Mouse (Mus musculus): Measurements from ENCODE around the gene Eef1akmt4.

Eef1akmt4 gene

DNA sequence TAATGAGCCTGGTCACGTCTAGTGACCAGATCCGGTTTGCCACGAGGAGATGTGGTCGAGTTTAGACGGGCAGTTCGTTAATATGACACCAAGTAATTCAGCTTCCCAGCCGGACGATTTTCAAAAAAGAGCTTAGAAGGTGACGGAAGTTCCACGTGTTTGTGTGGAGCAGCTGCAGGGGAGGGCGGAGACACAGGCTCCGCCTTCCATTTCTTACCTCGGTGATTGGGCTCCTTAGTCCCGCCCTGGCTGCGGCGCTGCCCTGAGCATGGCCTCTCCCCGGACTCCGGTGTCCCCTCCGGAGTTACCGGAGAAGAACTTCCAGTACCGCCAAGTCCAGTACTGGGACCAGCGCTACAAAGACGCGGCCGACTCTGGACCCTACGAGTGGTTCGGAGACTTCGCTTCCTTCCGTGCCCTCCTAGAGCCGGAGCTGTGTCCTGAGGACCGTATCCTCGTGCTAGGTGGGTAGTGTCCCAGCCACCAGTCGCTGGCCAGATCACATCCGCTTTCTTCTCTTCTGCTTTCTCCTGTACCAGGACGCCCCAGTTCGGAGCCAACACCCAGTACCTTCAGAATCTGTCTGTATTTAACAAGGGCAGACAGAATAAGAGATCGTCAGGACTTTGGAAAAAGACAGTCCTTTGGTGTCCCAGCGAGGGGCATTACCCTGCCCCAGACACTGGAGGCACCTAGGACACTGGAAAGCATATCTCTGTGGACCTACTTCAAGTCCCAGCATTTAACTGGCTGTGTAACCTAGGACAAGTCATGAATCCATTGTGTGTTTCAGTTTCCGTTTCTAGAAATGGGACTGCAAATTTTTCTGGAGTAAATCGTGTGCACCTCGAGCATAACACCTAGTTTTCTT, at the start of gene Eef1akmt4, which contains the start of the genes Gm49333 and Alg3:
TSS of gene Eef1akmt4 (plus strand) at position 237 of the 871 bp plus-strand sequence.
TSS of gene Gm49333 (plus strand) at position 254 of the 871 bp plus-strand sequence.
TSS of gene Alg3 (minus strand) at position 379 of the 871 bp plus-strand sequence.
- DNase-seq: peak; percentile 85

DNA sequence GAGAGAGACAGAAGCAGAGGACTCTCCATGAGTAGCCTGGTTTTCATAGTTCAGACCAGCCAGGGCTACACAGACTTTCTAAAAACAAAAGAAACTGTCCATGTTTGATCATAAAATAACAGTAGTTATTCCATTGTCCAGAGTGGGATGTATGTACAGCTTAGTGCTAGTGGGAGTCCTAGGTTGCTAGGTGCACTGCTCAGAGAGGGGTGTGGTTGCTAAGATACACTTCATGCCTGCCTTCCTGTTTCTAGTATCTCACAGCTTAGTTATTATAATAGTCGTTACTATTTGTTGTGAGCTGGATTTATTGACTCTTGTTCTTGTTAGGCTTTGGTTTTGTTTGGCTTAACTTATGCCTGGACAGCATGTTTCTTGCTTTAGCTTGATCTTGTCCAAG, 46.3 kb upstream of the Eef1akmt4 start:
- no peak for DNase-seq

DNA sequence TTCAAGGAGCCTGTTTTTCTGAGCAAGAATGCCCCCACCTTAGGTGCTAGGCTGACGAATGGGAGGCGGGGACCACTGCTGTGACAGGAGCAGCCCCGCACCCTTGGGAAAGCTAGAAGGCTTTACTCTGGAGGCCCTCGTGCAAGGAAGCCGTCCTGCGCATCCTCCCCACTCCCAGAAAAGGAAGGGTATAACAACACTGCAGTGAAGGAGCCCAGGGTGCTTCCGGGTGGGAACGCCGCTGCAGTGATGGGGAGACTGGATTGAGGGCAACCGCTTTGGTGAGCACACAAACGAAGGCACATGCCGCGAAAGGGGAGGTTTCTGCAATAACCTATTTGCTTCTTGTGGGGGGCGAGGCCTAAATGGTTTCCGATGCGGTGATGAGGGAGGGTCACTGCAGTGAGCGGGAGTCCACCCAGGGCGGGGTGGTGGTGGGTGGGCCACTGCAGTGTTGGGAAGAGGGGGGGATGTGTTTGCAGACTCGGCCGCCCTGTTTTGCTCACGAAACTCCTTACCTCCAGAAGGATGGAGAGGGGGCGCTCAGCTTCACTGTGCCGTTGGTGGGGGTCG, 21.9 kb upstream of the Eef1akmt4 start, which contains the start of gene Vwa5b2:
TSS of gene Vwa5b2 (plus strand) at position 106 of the 573 bp plus-strand sequence.
- DNase-seq: no peak

DNA sequence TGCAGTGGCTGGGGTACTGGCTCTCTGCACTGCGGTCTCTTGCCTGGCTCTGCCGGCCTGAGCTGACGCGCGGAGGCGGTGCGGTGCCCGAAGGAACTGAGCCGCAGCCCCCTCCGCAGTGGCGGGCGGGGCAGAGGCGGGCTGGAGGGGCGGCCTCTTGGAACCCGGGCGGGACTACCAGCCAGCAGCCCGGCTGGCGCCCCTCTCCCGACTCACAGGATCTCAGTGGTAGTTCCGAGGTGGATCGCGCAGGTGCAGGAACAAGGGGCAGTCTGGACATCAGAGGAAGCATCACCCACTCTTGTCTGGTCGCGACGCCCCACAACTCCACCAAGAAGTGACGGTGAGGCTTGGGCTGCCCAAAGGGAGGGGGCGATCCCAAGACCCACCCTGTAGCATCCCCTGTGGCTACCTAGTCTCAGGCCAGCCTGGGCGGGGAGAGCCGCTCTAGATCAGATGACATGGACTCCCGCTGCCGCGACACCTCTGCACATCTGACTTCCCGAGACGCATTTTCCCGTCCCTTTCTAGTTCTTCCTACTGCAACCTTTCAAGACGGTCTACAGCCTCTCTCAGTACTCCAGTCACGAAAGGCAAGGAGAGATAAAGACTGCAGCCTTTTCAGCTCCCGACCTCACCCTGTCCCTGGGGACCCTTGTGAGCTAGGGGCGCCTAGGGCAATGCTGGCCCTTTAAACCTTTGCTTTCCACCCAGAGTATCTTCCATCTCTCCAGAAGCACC, 21.3 kb upstream of the Eef1akmt4 start:
- no peak for DNase-seq

DNA sequence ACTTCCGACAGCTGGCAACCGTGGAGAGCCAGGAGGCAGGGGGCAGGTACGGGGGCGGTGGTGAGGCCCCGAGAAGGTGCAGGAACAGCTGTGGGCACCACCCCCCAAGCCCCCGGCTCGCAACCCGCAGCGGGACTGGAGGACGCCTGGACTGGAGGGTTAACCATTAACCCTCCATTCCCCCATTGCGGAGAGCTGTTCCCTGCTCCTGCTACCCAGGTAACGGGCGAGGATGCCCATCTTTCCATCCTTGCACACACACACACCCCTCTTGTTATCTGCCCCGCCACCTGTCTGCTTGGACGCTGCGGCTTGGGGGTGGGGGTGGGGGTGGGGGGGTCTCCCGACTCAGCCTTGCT, 20.7 kb upstream of the Eef1akmt4 start:
- DNase-seq: no peak

DNA sequence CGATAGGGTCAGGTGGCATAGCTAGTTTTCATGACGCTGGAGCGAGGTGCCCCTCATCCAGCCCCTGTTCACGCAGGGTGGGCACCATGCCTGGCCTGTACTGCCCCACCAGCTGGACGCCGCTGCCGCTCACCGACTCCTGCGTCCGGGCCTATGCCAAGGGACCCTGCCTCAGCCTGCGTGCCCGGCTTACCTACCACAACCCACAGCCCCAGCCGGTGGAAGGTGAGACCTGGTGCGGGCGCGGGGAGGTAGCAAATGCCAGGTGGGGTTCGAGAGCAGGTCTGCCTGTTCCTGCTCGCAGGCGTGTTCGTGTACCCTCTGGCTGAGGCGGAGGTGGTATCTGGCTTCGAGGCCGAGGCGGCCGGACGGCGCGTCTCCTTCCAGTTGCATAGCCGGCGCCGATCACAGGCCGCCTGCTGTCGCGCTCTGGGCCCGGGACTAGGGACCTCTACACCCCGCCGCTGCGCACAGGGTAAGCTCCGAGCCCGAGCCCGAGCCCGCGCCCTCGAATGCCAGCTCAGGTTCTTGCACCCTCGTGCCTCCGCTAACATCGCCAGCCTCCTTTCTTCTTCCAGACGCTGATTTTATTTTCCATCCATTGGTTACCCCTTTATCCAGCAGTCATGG, 20.2 kb upstream of the Eef1akmt4 start:
- DNase-seq: no peak

DNA sequence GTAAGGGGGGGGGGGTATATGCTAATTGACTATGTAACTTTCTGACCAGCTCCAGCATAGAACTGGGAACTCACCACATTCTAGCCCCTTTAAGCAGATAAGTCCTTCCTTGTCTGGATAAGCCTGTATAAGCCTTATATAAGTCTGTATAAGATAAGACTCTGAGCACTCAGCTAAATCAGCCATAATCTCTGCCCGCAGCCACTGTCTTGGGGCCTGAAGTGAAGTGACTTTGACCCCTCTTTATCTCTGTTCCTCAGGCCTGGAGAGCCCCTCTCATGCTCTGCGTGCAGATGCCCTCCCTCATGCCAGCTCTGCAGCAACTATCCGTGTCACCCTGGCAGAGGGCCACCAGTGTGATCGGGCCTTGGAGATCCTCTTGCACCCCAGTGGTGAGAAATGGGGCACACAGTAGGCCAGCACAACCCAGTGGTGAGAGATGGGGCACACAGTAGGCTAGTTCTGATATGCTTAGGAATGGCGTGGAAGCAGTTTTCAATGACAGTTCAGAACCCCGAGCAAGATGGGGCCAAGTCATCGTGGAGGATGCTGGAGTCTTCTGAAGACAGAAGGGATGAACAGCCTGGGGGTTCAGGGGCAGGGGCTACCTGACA, 16.2 kb upstream of the Eef1akmt4 start:
- no peak for DNase-seq

DNA sequence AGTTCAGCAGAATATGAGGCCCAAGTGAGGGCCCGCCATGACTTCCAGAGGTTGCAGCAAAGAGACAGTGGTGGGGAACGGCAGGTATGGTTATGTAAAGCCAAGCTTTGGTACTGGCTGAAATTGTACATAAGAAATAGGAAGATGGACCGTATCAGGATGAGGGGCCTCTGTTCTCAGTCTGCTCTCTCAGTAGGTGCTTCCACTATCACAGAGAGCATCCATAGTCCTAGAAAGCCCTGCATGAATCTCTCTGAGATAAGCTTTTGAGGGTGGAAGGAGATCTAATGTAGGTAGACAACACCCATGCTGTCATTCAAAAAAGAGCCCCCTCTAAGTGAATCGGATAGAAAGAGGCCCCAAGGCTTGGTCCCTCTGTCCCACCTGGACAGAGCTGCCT, 15.7 kb upstream of the Eef1akmt4 start:
- DNase-seq: no peak

DNA sequence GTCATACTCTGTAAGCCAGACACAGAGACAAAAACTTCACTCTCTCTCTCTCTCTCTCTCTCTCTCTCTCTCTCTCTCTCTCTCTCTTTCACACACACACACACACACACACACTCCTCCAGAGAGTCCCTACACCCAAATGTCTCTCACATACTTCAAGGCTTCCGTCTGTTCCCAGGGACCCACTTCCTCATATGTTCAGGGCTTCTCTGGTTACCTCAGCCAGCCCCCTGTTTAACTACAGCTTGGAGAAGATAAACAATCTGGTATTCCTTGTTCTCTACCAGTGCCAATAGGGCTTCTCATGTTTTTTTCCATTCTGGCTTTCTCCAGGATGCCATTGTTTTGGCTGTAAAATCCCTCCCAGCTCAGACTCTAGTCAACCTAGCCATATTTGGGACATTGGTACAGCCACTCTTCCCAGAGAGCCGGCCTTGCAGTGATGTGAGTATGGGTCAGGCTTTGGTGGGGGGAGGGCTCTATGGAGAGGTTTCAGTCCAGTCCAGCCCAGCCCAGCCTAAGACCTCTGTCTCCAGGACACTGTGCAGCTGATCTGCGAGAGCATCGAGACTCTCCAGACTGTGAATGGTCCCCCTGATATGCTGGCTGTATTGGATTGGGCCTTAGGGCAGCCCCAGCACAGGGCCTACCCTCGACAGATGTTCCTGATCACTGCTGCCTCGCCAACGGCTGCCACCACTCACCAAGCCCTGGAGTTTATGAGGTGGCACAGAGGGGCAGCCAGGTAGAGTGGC, 14.5 kb upstream of the Eef1akmt4 start:
- DNase-seq: no peak

DNA sequence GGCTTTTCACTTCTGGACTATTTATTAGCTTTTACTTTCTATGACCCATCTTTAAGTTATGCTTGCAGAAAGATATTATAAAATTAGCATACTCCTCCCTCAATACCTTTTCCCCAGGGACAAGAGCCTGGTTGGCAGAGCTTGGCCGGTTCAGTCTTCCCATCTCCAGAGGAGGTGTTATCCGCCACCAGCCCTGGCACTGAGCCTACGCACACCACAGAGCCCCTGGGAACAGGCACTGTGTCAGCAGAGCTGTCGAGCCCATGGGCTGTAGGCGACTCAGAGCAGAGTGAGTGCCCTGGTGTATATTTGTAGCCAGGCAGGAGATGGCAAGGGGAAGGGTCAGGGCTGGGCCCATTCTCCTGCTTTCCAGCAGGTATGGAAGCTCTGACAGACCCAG, 10.9 kb upstream of the Eef1akmt4 start:
- DNase-seq: no peak

DNA sequence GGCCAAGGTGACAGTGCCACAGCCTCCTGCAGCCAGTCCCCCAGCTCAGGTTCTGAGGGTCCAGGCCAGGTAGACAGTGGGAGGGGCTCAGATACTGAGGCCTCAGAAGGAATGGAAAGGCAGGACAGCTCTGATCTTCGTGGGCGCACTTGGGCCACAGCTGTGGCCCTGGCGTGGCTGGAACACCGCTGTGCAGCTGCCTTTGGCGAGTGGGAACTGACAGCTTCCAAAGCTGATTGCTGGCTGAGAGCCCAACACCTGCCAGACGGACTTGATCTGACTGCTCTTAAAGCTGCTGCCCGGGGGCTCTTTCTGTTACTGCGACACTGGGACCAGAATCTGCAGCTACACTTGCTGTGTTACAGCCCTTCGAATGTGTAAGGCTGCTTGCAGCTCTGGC, 6.7 kb upstream of the Eef1akmt4 start:
- no peak for DNase-seq

DNA sequence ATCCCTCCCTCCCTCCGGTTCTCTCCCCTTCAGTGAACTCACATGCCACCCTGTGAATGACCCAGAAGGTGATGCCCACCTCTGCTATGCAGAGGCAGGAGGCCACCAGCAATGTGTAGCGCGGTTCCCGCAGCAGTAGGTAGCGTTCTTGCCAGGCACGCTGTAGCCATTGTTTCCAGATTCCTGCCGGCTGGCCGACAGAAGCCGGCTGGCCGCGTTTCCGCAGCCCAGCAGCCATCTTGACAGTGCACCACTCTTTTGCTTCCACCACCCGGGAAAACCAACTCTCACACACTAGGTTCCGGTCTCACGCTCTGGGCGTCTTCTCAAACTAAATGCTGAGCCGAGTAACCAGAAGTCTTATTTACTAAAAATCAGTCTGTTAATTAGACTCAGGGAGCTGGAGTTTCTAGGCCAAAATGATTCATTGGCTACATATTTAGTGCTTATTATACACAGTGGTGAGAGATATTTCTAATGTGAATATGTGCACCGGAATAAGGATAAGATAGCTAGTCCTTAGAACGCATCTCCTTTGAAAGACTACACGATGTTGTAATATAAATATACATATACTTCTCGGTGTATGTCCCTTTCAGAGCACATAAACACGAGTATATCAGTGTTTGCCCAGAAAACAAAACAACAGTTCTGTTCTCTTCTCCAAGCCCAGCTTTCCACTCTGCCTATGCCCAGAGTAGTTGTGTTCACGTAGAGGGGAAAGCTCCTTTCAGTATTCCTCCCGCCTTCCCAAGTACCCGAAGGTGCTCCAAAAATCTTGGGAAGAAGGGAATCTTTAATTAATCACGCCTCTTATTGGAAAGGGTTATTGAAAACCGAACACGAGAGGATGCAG, 664 bp upstream of the Eef1akmt4 start:
- peak; percentile 81 for DNase-seq

DNA sequence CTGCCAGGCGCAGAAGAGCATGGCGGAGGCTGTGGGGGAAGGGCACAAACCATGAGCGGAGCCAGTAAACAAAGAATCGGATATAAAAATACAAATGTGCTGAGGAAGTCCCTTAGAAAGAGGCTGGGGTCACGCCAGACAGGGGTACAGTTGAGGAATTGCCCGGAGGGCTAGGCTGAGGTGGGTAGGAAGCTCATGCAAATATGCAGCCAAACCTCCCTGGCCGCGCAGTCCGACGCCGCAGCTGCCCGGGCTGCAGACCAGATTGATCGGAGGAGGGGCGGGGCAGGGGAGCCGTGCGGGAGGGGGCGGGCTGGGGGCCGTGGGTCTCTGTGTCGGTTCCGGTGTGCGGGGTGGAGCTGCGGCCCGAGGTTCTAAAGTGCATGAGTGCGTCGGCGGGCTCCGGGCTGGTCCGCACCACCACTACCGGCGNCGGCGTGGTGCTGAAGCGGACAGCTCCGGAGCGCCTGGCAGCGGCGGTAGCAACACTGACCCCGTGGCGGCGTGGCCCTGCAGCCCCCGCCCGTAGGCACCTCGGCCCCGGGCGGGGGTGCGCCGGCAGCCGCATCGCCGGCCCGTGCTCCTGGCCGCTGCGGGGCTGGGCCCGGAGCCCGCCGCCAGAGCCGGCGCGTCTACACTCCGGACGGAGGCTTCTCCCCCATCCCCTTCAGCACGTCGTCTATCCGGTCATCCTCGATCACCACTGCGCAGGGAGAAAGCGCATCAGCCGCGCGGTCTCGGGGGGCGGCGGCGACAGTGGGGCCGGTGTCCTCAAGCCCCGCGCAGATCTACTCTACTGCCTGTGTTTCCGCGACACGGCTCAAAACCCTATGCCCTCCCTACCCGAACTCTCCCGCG, 8.4 kb downstream of the Eef1akmt4 start:
- DNase-seq: no peak

DNA sequence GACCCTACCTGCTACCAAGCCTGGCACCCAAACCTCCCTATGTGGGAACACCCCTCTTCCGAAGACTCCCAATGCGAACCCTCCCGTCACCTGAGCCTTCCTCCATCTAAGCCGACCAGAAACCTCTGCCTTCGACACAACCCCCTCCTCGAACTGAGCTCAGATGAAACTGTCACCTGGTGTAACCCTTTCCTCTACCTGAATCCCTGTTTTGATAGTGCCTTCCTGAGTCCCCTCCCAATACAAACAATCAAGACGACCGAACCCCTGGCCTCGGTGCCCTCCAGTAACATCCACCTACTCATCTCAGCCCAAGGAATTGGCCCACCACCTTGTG, 9.0 kb downstream of the Eef1akmt4 start:
- peak; percentile 8 for DNase-seq

DNA sequence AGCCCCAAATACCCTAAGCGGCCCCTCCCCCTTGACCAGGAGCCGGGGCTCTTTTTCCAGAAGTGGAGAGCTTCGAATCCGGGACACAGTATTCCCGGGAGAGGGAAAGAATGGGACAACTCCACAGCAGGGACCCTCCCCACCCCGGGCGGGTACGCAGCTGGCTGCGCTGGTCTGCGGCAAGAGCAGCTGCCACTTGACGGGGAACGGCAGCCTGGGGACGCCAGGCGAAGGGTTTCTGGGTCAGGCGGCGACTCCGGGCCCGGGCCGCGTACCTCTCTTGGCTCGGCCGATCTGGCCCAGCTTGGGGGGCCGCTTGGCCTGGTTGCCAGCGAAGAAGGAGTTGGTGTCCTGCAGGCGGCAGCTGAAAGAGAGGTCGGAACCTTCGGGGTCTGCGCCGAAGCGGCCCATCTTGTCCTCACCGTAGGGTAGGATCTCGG, 9.4 kb downstream of the Eef1akmt4 start:
- DNase-seq: peak; percentile 23

DNA sequence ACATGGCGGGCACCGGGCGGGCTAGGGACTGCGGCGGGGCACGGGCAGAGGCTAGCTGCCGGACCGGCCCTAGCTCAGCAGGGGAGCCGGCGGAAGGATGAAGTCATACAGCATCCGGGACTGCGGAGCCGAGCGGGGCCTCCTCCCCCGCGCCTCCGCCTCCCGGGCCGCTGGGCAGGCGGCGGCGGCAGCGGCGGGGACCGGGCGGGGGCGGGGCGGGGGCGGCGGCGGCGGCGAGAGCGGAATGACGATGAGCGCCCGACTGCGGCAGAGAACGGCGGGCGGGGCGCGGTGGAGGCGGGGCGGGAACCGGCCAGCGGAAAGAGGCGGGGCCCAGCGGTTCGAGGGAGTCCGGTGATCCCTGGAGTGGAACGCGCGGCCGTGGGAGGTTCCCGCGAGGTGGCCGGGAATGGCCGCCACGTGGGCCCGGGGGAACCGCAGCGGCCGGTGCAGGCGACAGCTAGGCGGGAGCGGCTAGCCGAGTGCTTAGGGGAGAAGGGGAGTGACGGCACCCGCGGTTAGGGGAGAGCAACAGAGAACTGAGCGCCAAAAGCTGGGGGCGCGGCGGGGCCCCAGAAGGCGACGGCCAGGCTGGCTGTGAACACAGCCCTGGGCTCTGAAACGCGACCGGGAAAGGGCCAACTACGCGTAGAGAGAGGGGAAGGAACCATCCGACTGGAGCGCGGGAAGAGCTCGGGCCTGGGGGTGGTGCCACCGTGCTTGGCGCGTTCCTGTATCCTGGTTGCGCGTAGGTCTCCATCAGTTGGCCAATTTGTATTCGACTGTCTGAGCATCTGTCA, 10.0 kb downstream of the Eef1akmt4 start, which contains the start of gene Camk2n2:
TSS of gene Camk2n2 (minus strand) at position 97 of the 800 bp plus-strand sequence.
- peak; percentile 48 for DNase-seq

DNA sequence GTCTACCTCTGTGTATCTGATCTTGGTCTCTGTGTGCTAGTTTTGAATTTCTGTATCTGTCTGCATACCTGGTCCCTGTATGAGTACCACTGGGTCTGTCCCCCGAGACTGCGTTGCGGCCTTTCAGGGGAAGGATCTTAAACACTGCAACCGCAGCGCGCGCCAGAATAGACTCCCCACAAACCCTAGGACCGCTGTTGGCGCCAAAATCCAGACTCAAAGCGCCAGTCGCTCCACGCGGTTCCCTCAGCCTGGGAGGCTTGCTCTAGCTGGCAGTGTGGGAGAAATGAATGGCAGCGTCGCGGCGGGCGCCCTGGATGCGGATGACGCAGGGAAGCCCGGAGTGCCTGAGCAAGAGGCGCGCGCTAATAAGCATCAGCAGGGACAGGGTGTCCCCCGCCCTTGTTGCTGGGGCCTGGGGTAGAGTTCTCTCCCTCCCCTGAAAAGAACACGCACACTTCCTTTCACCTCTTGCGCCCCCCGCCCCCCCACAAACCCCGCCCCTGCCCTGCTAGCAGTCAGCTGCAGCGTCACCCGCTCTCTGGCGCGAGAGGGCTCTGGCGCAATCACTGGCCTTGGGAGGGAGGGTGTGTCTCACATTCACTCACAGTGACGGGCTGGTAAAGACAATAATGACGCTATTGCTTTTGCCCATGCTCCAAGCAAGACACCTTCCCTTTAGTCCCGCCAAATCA, 10.7 kb downstream of the Eef1akmt4 start:
- peak; percentile 35 for DNase-seq

DNA sequence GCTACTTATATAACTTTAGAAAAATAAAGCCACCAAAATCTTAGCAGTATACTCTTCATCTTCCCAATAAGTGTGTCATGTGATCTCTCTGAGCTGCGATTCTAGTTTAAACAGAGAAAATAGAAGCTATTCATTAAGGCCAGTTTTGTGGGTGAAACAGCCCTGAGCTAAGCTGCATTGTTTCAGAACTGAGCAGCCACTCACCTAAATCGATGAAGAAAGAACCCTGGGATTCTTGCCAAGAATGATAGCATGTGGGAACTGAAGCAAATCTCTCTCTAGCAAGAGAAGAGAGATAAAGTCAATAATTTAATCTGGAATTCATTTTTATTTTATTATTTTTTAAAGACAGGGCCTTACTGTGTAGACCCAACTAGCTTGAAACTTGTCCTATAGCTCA, 11.8 kb downstream of the Eef1akmt4 start:
- DNase-seq: no peak

All from thymus, postnatal 25 days (tissue).